ENCODE assay signal across 10 mouse cellular contexts in genomic region chr6:33137823-33138222, GRCm38 (mm10).
DNase-seq lines count a peak whose midpoint lies in the region; ATAC-seq lines count a peak whose summit lies in the region.
"Had no signal": no experiment of that assay in that cellular context is flagged by ENCODE, and none has a peak within 500 bp of the region (broad histone marks: within the 10 kb centered on the region; RNA-seq: fewer than 3 reads in every experiment).

No protein-coding gene starts in this region.

- no peak overlapping the region for H3K9ac ChIP-seq in kidney, embryonic 16.5 days (replicated peaks; ENCODE audit: low read length)

- WGBS in kidney, embryonic 16.5 days: 36% methylated on average over 8 of the region's 8 CpGs

- DNase-seq in kidney, postnatal 10 days: peak; percentile 67
- DNase-seq in urinary bladder, postnatal 14 days (ENCODE audit: low spot score): peak; percentile 12
- DNase-seq in urinary bladder, postnatal 25 days (ENCODE audit: low spot score): no peak
- peak; percentile 46 for DNase-seq in embryo, embryonic 11.5 days (ENCODE audit: low read depth, low spot score)
- DNase-seq in right cerebral cortex, postnatal 4 days: no peak
- DNase-seq in cerebellum, postnatal 10 days: no peak
- DNase-seq in layer of hippocampus, postnatal 36 days: no peak
- DNase-seq: cerebellum, postnatal 14 days had no signal

- H3K27me3 ChIP-seq in kidney, embryonic 16.5 days (ENCODE audit: insufficient read depth, low read length): no peaks in the 10 kb centered on the region

- no peaks in the 10 kb centered on the region for H3K4me1 ChIP-seq in kidney, embryonic 16.5 days (ENCODE audit: insufficient read depth, low read length)

- no peak overlapping the region for H3K4me2 ChIP-seq in kidney, embryonic 16.5 days (replicated peaks; ENCODE audit: low read depth, low read length)

- no peak for ATAC-seq in kidney, embryonic 16.5 days (ENCODE audit: low FRiP score, low TSS enrichment)
- ATAC-seq: hindbrain, embryonic 16.5 days had no signal

- no peak overlapping the region for H3K27ac ChIP-seq in kidney, embryonic 16.5 days (ENCODE audit: low read length)

- no peaks in the 10 kb centered on the region for H3K36me3 ChIP-seq in kidney, embryonic 16.5 days (ENCODE audit: insufficient read depth, low read length)

- H3K4me3 ChIP-seq in kidney, embryonic 16.5 days (ENCODE audit: low read length): no peak overlapping the region

- no peaks in the 10 kb centered on the region for H3K9me3 ChIP-seq in kidney, embryonic 16.5 days (ENCODE audit: low read length)

Comparison
In these comparisons a context has a peak if more than half of its experiments do, and no peak if none do; other contexts are left out.
1. DNase-seq: peak in kidney, postnatal 10 days (single experiment), urinary bladder, postnatal 14 days (single experiment) and embryo, embryonic 11.5 days (single experiment); none in urinary bladder, postnatal 25 days (single experiment), right cerebral cortex, postnatal 4 days (single experiment), cerebellum, postnatal 10 days (0 of 2) and layer of hippocampus, postnatal 36 days (0 of 2).